Comparison of ENCODE assay signal across 13 mouse cellular contexts in the genomic region with DNA sequence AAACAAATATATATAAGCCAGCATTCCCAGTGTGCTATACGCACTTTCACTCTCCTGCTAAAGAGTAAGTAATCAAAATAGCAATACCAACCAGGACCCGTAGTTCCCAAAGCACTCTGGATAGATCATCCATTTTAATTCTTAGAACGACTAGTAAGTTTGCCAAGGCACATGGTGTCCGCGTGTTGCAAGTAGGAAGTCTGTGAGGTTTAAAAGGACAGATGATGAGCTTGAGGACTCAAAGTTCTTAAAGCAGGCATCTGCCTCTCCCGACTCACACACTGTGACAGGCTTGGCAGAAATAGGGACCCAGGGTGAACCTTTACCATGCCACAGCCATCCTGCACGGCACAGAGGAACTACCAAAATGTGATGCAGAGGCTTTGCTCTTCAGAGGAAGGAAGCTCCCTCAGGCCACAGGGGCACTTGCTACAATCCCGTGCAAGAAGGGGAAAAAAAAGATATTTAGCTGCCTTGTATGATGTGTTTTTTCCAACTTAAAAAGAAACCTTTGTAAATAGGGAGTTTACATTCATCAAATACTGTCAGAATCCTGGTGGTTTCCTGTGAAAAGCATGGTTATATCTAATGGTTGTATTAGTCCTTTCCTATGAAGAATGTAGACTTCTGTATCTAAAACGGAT.
"Had no signal": no experiment of that assay in that cellular context is flagged by ENCODE, and none has a peak within 500 bp of the region (broad histone marks: within the 10 kb centered on the region; RNA-seq: fewer than 3 reads in every experiment).

No protein-coding gene starts in this region.

- H3K4me3 ChIP-seq: megakaryocyte, embryonic 14.5 days; midbrain, embryonic 13.5 days; midbrain, embryonic 15.5 days; neural tube, embryonic 12.5 days had no signal

- H3K36me3 ChIP-seq: midbrain, embryonic 13.5 days; midbrain, embryonic 15.5 days; neural tube, embryonic 12.5 days had no signal

- H3K27me3 ChIP-seq: megakaryocyte, embryonic 14.5 days; midbrain, embryonic 15.5 days; neural tube, embryonic 12.5 days had no signal

- H3K27ac ChIP-seq: midbrain, embryonic 13.5 days; midbrain, embryonic 15.5 days; neural tube, embryonic 12.5 days had no signal

- H3K9ac ChIP-seq: lung, embryonic 14.5 days; midbrain, embryonic 13.5 days; midbrain, embryonic 15.5 days; neural tube, embryonic 12.5 days had no signal

- H3K4me1 ChIP-seq: megakaryocyte, embryonic 14.5 days; midbrain, embryonic 15.5 days; neural tube, embryonic 12.5 days had no signal

- DNase-seq: lung, adult 18-20 months; lung, embryonic 14.5 days; lung, postnatal 10 days; lung, postnatal 4 days; right cerebral cortex, postnatal 14 days; spleen, adult 18-20 months; thymus, adult 18-20 months; thymus, postnatal 14 days; thymus, postnatal 36 days had no signal
